Mouse (Mus musculus) limb, embryonic 11.5 days (tissue): ENCODE data around the gene Mul1. TPM values are rescaled to one million over a fixed set of nuclear protein-coding genes. Genes with fewer than 3 reads are reported as not detected.

ENCODE experiments used
- ATAC-seq: fragments of 200-750 bp; cut with Nextera tagmentation; 2 replicates; pipeline ENCODE4 v1.8.0; 2017; ENCODE audit warnings: low read depth; ENCODE audit not compliant: insufficient number of reproducible peaks, low FRiP score, low TSS enrichment
- DNase-seq: peaks from one replicate; pipeline ENCODE4 v3.0.0-alpha.2; 2015; ENCODE audit warnings: low spot score
- H3K27ac ChIP-seq: fragments of 300-500 bp; sonication (generic); replicated peaks from 2 replicates; pipeline ENCODE4 v1.5.1; 2014; ENCODE audit warnings: low read depth, mild to moderate bottlenecking, low read length
- H3K27me3 ChIP-seq: fragments of 300-500 bp; sonication (generic); 2 replicates; pipeline ENCODE4 v1.6.1; 2014; ENCODE audit warnings: mild to moderate bottlenecking, low read length, mixed read lengths; ENCODE audit not compliant: control insufficient read depth, insufficient read depth
- H3K36me3 ChIP-seq: fragments of 300-500 bp; sonication (generic); 2 replicates; pipeline ENCODE4 v1.6.1; 2014; ENCODE audit warnings: mild to moderate bottlenecking, low read length, moderate library complexity, mixed read lengths; ENCODE audit not compliant: control insufficient read depth, insufficient read depth
- H3K4me1 ChIP-seq: fragments of 300-500 bp; sonication (generic); 2 replicates; pipeline ENCODE4 v1.6.1; 2014; ENCODE audit warnings: low read length, mixed read lengths; ENCODE audit not compliant: control insufficient read depth, insufficient read depth
- H3K4me2 ChIP-seq: fragments of 300-500 bp; sonication (generic); 2 replicates; pipeline ENCODE4 v1.6.1; 2014; ENCODE audit warnings: low read depth, mild to moderate bottlenecking, moderate library complexity; ENCODE audit not compliant: severe bottlenecking
- H3K4me3 ChIP-seq: fragments of 300-500 bp; sonication (generic); 2 replicates; pipeline ENCODE4 v1.5.1; 2014; ENCODE audit warnings: low read depth, low read length
- H3K9ac ChIP-seq: fragments of 300-500 bp; sonication (generic); 2 replicates; pipeline ENCODE4 v1.6.1; 2014; ENCODE audit warnings: mild to moderate bottlenecking, low read length
- H3K9me3 ChIP-seq: fragments of 300-500 bp; sonication (generic); 2 replicates; pipeline ENCODE4 v1.6.1; 2016; ENCODE audit warnings: low read length; ENCODE audit not compliant: control insufficient read depth
- WGBS: fragments of 180-500 bp; shearing (Covaris S2); extraction: QIAGEN DNeasy Blood & Tissue Kit; methylation state at CpG from one replicate; pipeline ENCODE4 v1.1.7; 2014; 5-methylcytosine and 5-hydroxymethylcytosine counted together
- polyA plus RNA-seq: library from polyadenylated mRNA; unstranded; fragments of >200 nt; fragmentation: Nextera tagmentation; extraction: Ambion mirVana; gene quantifications from 2 replicates; pipeline ENCODE4 v1.2.1, GENCODE M21; 2014

Gene Mul1
- polyA plus RNA-seq, 1 experiment from 2014 or later, result 21.6 TPM

DNA sequence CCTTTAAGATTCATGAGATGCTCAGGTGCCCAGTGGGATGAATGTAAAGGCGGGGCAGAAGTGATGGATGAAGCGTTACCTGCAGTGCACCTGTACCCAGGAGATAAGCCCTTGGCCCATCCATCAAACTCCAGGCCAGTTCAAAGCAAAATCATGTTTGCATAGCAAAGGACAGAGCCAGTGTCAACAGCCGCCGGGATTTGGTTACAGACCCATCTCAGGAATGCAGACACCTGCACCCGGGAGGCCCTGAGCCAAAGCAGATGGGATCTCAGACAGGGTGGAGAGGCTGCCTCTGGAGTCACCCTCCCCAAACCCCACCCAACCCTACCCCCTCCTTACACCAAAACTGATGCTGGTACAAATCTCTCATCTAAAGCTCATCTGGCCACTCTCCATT lies 23.5 kb upstream of the Mul1 start:
- DNase-seq, result no peak
- H3K27me3 ChIP-seq, result 0 out of 2 replicates have a peak, but pooled peaks cover 4% of the 10 kb centered on the region
- no peaks in the 10 kb centered on the region for H3K36me3 ChIP-seq
- no peak overlapping the region for H3K27ac ChIP-seq
- H3K4me3 ChIP-seq, result no peak overlapping the region
- no peak overlapping the region for H3K9ac ChIP-seq
- WGBS, result 8% methylated on average over 5 of the region's 5 CpGs
- H3K9me3 ChIP-seq, result no peaks in the 10 kb centered on the region
- no peak for ATAC-seq
- H3K4me1 ChIP-seq, result no peaks in the 10 kb centered on the region
- H3K4me2 ChIP-seq, result no peak overlapping the region

DNA sequence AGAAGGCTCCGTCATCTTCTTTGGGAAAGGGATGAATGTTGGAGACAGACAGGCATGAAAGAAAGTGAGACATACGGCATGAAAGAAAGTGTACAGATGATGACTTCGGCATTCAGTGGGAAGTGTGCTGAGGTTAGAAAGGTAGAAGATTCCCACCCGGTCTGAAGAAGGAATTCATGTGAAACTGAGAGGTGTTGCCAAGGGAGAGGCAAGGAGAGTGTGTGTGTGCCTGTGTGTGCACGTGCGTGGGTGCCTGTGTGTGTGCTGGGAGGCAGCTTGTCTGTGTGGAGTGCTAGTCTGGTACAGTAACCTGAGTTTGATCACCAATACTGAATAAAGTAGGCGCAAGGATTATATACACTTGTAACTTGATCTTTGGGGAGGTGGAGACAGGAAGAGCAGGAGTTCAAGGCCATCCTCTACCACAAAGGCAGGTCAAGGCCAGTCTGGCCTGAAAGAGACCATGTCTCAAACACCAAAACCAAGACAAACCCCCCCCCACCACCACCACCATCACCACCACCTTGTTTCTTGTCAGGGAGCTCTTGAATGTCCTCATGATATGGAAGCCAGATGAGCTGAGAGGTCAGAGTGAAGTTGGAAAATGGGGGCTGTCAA lies 22.9 kb upstream of the Mul1 start:
- DNase-seq, result no peak
- WGBS, result 52% methylated on average over 7 of the region's 7 CpGs
- no peak overlapping the region for H3K4me2 ChIP-seq
- H3K4me1 ChIP-seq, result no peaks in the 10 kb centered on the region
- no peaks in the 10 kb centered on the region for H3K36me3 ChIP-seq
- H3K27me3 ChIP-seq, result 0 out of 2 replicates have a peak, but pooled peaks cover 4% of the 10 kb centered on the region
- no peaks in the 10 kb centered on the region for H3K9me3 ChIP-seq
- H3K27ac ChIP-seq, result no peak overlapping the region
- H3K4me3 ChIP-seq, result no peak overlapping the region
- no peak overlapping the region for H3K9ac ChIP-seq
- ATAC-seq, result no peak

DNA sequence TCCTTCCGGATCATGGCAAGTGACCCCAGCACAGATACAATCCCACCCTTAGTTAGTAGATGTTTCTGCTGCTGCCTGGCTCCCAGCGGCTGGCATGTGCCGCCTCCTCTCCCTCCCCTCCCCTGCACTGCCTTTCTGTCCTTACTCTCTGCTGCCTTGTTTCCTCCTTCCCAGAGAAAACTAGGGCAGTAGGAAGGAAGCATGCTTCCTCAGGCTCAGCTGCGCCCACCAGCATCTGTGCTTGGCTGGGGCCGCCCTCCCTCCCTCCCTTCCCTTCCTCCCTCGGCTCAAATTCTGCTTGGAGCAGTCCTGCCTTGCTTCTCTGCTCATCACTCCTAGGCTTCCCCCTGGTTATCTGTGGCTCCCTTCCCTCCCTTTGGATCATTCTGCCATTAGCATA lies 19.7 kb upstream of the Mul1 start:
- H3K27ac ChIP-seq, result no peak overlapping the region
- H3K27me3 ChIP-seq, result 0 out of 2 replicates have a peak, but pooled peaks cover 6% of the 10 kb centered on the region

DNA sequence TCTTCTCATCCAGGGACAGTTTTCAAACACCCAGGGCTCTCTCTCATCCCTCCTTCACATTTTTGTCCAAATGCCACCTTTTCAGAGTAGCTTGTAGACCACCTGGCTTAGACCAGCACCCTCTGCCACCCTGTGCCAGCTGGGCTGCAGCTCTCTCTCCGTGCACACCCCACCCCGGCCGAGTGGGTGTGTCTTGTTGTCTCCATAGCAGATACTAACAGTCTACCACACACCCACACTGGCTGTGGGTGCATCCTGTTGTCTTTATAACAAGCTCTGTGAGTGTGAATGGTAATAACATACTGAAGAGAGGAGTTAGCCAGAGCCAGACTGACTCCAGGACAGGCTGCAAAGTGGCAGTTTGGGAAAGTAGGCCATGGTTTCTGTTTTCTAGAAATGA lies 18.5 kb upstream of the Mul1 start:
- H3K36me3 ChIP-seq, result no peaks in the 10 kb centered on the region
- H3K4me1 ChIP-seq, result no peaks in the 10 kb centered on the region
- no peak overlapping the region for H3K4me3 ChIP-seq
- DNase-seq (no peak), ATAC-seq (no peak)
- no peak overlapping the region for H3K9ac ChIP-seq
- 0 out of 2 replicates have a peak, but pooled peaks cover 6% of the 10 kb centered on the region for H3K27me3 ChIP-seq
- no peak overlapping the region for H3K4me2 ChIP-seq
- H3K27ac ChIP-seq, result no peak overlapping the region
- H3K9me3 ChIP-seq, result no peaks in the 10 kb centered on the region
- WGBS, result 75% methylated on average over 3 of the region's 3 CpGs

More for the DNA sequence above, 19.7 kb upstream of the Mul1 start:
- Histone ChIP-seq H3K9me3 (no peaks in the 10 kb centered on the region), H3K36me3 (no peaks in the 10 kb centered on the region), H3K4me1 (no peaks in the 10 kb centered on the region), H3K4me2 (no peak overlapping the region), H3K4me3 (no peak overlapping the region), H3K9ac (no peak overlapping the region)
- no peak for DNase-seq
- no peak for ATAC-seq
- 24% methylated on average over 6 of the region's 6 CpGs for WGBS

DNA sequence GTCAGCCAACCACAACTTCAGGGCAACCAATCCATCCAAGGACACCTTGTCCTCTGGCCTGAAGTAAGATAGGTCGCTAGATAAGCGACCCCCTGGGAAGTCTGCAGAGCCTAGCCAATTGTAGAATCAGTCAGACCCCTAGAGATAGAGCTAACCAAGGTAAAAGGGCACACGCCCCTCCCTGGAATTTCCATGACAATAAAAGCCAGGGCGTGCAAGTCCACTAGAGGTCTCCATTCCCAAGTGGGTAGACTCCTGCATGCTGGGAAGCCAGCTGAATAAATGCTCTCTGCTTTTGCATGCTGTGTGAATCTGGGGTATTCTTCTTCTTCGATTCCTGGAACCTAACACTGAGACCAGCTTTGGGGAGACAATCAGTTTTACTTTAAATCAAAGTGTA lies 18.1 kb upstream of the Mul1 start:
- no peak overlapping the region for H3K9ac ChIP-seq
- no peak overlapping the region for H3K4me3 ChIP-seq
- H3K27ac ChIP-seq, result no peak overlapping the region
- H3K4me2 ChIP-seq, result no peak overlapping the region
- H3K4me1 ChIP-seq, result no peaks in the 10 kb centered on the region
- 64% methylated on average over 5 of the region's 5 CpGs for WGBS
- H3K9me3 ChIP-seq, result no peaks in the 10 kb centered on the region
- ATAC-seq (no peak), DNase-seq (no peak)
- H3K36me3 ChIP-seq, result no peaks in the 10 kb centered on the region
- 0 out of 2 replicates have a peak, but pooled peaks cover 5% of the 10 kb centered on the region for H3K27me3 ChIP-seq

DNA sequence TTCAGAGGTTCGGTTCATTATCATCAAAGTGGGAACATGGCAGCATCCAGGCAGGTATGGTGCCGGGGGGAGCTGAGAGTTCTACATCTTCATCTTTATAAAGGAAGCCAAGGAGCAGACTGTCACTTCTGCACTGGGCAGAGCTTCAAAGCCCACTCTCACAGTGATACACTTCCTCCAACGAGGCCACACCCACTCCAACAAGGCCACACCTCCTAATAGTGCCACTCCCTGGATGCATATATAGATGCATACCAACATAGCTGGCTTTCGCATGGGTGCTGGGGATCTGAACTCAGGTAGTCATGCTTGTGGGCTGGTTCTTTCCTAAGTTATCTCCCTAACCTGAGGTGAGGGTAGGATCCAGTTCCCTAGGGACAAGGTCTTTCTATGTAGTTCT lies 16.6 kb upstream of the Mul1 start:
- Histone ChIP-seq H3K27me3 (0 out of 2 replicates have a peak, but pooled peaks cover 2% of the 10 kb centered on the region), H3K36me3 (no peaks in the 10 kb centered on the region), H3K27ac (no peak overlapping the region), H3K9ac (no peak overlapping the region), H3K9me3 (no peaks in the 10 kb centered on the region), H3K4me2 (no peak overlapping the region), H3K4me1 (no peaks in the 10 kb centered on the region), H3K4me3 (no peak overlapping the region)
- no peak for DNase-seq
- WGBS, result 82% methylated on average over 4 of the region's 4 CpGs
- no peak for ATAC-seq

DNA sequence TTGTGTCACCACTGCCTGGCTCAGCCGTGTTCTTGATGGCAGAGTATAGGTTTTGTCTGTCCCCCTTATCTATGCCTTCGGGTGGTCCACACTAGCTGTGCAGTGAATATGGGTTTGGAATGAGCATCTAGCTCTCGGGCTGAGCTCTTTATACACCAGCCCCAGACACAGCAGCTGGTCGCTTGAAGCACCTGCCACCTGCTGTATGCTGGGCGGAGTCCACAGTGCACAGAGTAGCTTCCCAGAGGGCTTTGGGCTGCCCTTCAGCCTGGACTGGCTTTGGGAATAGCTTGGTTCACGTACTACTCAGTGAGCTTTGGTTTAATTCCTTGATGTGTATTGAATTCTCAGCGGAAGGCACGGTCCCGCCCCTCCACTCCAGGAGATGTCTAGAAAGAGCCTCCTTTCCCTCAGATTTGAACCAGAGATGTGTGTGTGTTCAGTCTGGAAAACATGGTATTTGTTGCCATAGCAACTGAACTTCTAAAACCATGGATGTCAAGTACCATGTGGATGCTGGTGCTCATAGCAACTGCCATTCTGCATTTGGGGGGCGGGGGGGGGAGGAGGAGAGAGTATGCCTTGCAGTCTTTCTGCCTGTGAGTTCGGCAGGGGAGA lies 16.0 kb upstream of the Mul1 start:
- Histone ChIP-seq H3K27ac (no peak overlapping the region), H3K4me3 (no peak overlapping the region), H3K27me3 (0 out of 2 replicates have a peak, but pooled peaks cover 2% of the 10 kb centered on the region), H3K4me2 (no peak overlapping the region), H3K9me3 (no peaks in the 10 kb centered on the region), H3K9ac (no peak overlapping the region), H3K4me1 (no peaks in the 10 kb centered on the region), H3K36me3 (no peaks in the 10 kb centered on the region)
- DNase-seq, result no peak
- 62% methylated on average over 11 of the region's 11 CpGs for WGBS
- no peak for ATAC-seq

DNA sequence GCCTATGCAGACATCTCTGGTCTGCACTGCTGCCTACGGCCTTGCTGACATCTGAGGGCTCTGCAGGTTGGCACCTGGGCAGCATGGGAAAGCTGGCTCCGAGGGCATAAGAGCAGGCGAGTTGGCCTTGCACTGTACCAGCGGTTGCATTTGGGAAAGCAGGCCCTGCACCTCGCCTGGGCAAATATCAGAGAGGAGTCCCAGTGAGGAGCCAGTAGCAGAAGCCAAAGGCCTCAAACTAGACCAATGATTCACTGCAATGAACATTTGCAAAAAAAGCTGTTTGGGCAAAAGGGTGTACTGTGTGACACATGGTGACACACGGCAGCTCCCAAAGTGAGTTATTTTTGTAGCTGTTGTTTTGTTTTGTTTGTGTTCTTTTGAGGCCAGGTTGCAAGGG lies 9.4 kb upstream of the Mul1 start:
- Histone ChIP-seq H3K9me3 (no peaks in the 10 kb centered on the region), H3K4me2 (no peak overlapping the region), H3K9ac (no peak overlapping the region), H3K27ac (no peak overlapping the region), H3K4me1 (no peaks in the 10 kb centered on the region), H3K27me3 (no peaks in the 10 kb centered on the region), H3K36me3 (no peaks in the 10 kb centered on the region), H3K4me3 (no peak overlapping the region)
- no peak for DNase-seq
- ATAC-seq, result no peak
- WGBS, result 84% methylated on average over 6 of the region's 6 CpGs
